Mouse (Mus musculus): Measurements from ENCODE around the gene Polr2j. TPM values are rescaled to one million over a fixed set of nuclear protein-coding genes. Genes with fewer than 3 reads are reported as not detected.
"Not testable (repeated sequence)": the region's sequence is repeated elsewhere in the genome, so short reads cannot be mapped to it uniquely, and the experiment has no call there.

Polr2j gene
- polyA plus RNA-seq, 1 experiment from 2014 or later = 236 TPM

- no peak overlapping the region for H3K4me2 ChIP-seq (ENCODE audit: low read depth)
- ATAC-seq (ENCODE audit: insufficient read depth, low FRiP score, low TSS enrichment) = no peak
- H3K27me3 ChIP-seq (ENCODE audit: control insufficient read depth, insufficient read depth, low read length) = peaks cover 2% of the 10 kb centered on the region; the same call in 1 of the 2 replicates
- H3K27ac ChIP-seq (ENCODE audit: low read depth, low read length) = no peak overlapping the region
- no peak for DNase-seq (ENCODE audit: low spot score)
- WGBS = 86% methylated on average over 10 of the region's 10 CpGs
- no peaks in the 10 kb centered on the region for H3K9me3 ChIP-seq (ENCODE audit: control insufficient read depth, low read length)
- H3K4me3 ChIP-seq (ENCODE audit: low read depth, low read length) = no peak overlapping the region
- no peaks in the 10 kb centered on the region for H3K36me3 ChIP-seq (ENCODE audit: control insufficient read depth, insufficient read depth, low read length)
- H3K4me1 ChIP-seq (ENCODE audit: control insufficient read depth, insufficient read depth, low read length) = peaks cover 3% of the 10 kb centered on the region; the same call in 1 of the 2 replicates
- no peak overlapping the region for H3K9ac ChIP-seq (ENCODE audit: low read length)
These were observed 17.9 kb upstream of the Polr2j start for GRCm38 (mm10) chr5:136098536-136098935.

- WGBS = 6% methylated on average over 41 of the region's 41 CpGs
- Histone ChIP-seq H3K36me3 (ENCODE audit: control insufficient read depth, insufficient read depth, low read length) (no peaks in the 10 kb centered on the region), H3K27ac (ENCODE audit: low read depth, low read length) (no peak overlapping the region), H3K4me2 (ENCODE audit: low read depth) (peak overlapping the region; percentile 56), H3K9me3 (ENCODE audit: control insufficient read depth, low read length) (no peaks in the 10 kb centered on the region), H3K4me3 (ENCODE audit: low read depth, low read length) (peak overlapping the region; percentile 21; the same call in 1 of the 2 replicates), H3K27me3 (ENCODE audit: control insufficient read depth, insufficient read depth, low read length) (peaks cover 2% of the 10 kb centered on the region; the same call in 1 of the 2 replicates), H3K4me1 (ENCODE audit: control insufficient read depth, insufficient read depth, low read length) (peaks cover 3% of the 10 kb centered on the region; the same call in 1 of the 2 replicates), H3K9ac (ENCODE audit: low read length) (peak overlapping the region; percentile 39; the same call in 1 of the 2 replicates)
- ATAC-seq (ENCODE audit: insufficient read depth, low FRiP score, low TSS enrichment) = peak; percentile 80
- peak; percentile 83 for DNase-seq (ENCODE audit: low spot score)
These were observed 14.2 kb upstream of the Polr2j start for GRCm38 (mm10) chr5:136102099-136102820.

GRCm38 (mm10) chr5:136104511-136104910 lies 11.9 kb upstream of the Polr2j start:
- H3K36me3 ChIP-seq (ENCODE audit: control insufficient read depth, insufficient read depth, low read length) = no peaks in the 10 kb centered on the region
- peaks cover 3% of the 10 kb centered on the region; the same call in 1 of the 2 replicates for H3K4me1 ChIP-seq (ENCODE audit: control insufficient read depth, insufficient read depth, low read length)
- no peak overlapping the region for H3K4me3 ChIP-seq (ENCODE audit: low read depth, low read length)
- ATAC-seq (ENCODE audit: insufficient read depth, low FRiP score, low TSS enrichment) = no peak
- peak; percentile 20 for DNase-seq (ENCODE audit: low spot score)
- no peak overlapping the region for H3K27ac ChIP-seq (ENCODE audit: low read depth, low read length)
- WGBS = 91% methylated on average over 5 of the region's 5 CpGs
- peaks cover 2% of the 10 kb centered on the region; the same call in 1 of the 2 replicates for H3K27me3 ChIP-seq (ENCODE audit: control insufficient read depth, insufficient read depth, low read length)
- no peak overlapping the region for H3K4me2 ChIP-seq (ENCODE audit: low read depth)
- H3K9ac ChIP-seq (ENCODE audit: low read length) = no peak overlapping the region
- H3K9me3 ChIP-seq (ENCODE audit: control insufficient read depth, low read length) = no peaks in the 10 kb centered on the region

GRCm38 (mm10) chr5:136108486-136108885 lies 7.9 kb upstream of the Polr2j start:
- no peak overlapping the region for H3K4me2 ChIP-seq (ENCODE audit: low read depth)
- DNase-seq (ENCODE audit: low spot score) = no peak
- no peaks in the 10 kb centered on the region for H3K27me3 ChIP-seq (ENCODE audit: control insufficient read depth, insufficient read depth, low read length)
- no peak overlapping the region for H3K4me3 ChIP-seq (ENCODE audit: low read depth, low read length)
- H3K27ac ChIP-seq (ENCODE audit: low read depth, low read length) = no peak overlapping the region
- no peaks in the 10 kb centered on the region for H3K4me1 ChIP-seq (ENCODE audit: control insufficient read depth, insufficient read depth, low read length)
- H3K9me3 ChIP-seq (ENCODE audit: control insufficient read depth, low read length) = no peaks in the 10 kb centered on the region
- ATAC-seq (ENCODE audit: insufficient read depth, low FRiP score, low TSS enrichment) = no peak
- no peaks in the 10 kb centered on the region for H3K36me3 ChIP-seq (ENCODE audit: control insufficient read depth, insufficient read depth, low read length)
- no peak overlapping the region for H3K9ac ChIP-seq (ENCODE audit: low read length)
- WGBS = 60% methylated on average over 2 of the region's 2 CpGs

GRCm38 (mm10) chr5:136109042-136109441 lies 7.4 kb upstream of the Polr2j start:
- WGBS = 93% methylated on average over 3 of the region's 3 CpGs
- no peak for DNase-seq (ENCODE audit: low spot score)
- Histone ChIP-seq H3K27me3 (ENCODE audit: control insufficient read depth, insufficient read depth, low read length) (no peaks in the 10 kb centered on the region), H3K4me1 (ENCODE audit: control insufficient read depth, insufficient read depth, low read length) (no peaks in the 10 kb centered on the region), H3K9me3 (ENCODE audit: control insufficient read depth, low read length) (no peaks in the 10 kb centered on the region), H3K27ac (ENCODE audit: low read depth, low read length) (no peak overlapping the region), H3K4me3 (ENCODE audit: low read depth, low read length) (no peak overlapping the region), H3K9ac (ENCODE audit: low read length) (no peak overlapping the region), H3K36me3 (ENCODE audit: control insufficient read depth, insufficient read depth, low read length) (no peaks in the 10 kb centered on the region), H3K4me2 (ENCODE audit: low read depth) (no peak overlapping the region)
- no peak for ATAC-seq (ENCODE audit: insufficient read depth, low FRiP score, low TSS enrichment)

- not testable (repeated sequence) for H3K9ac ChIP-seq (ENCODE audit: low read length); H3K4me3 ChIP-seq (ENCODE audit: low read depth, low read length); H3K27ac ChIP-seq (ENCODE audit: low read depth, low read length); ATAC-seq (ENCODE audit: insufficient read depth, low FRiP score, low TSS enrichment); H3K9me3 ChIP-seq (ENCODE audit: control insufficient read depth, low read length); H3K36me3 ChIP-seq (ENCODE audit: control insufficient read depth, insufficient read depth, low read length); DNase-seq (ENCODE audit: low spot score); H3K4me2 ChIP-seq (ENCODE audit: low read depth); H3K27me3 ChIP-seq (ENCODE audit: control insufficient read depth, insufficient read depth, low read length)
- H3K4me1 ChIP-seq (ENCODE audit: control insufficient read depth, insufficient read depth, low read length) = peaks cover 14% of the 10 kb centered on the region
- 45% methylated on average over 4 of the region's 4 CpGs for WGBS
These were observed 2.9 kb upstream of the Polr2j start for GRCm38 (mm10) chr5:136113546-136113945.

- H3K4me2 ChIP-seq (ENCODE audit: low read depth) = peak overlapping the region; percentile 71
- peaks cover 6% of the 10 kb centered on the region for H3K36me3 ChIP-seq (ENCODE audit: control insufficient read depth, insufficient read depth, low read length)
- DNase-seq (ENCODE audit: low spot score) (no peak), ATAC-seq (ENCODE audit: insufficient read depth, low FRiP score, low TSS enrichment) (peak; percentile 64)
- H3K9ac ChIP-seq (ENCODE audit: low read length) = peak overlapping the region; percentile 87
- H3K9me3 ChIP-seq (ENCODE audit: control insufficient read depth, low read length) = no peaks in the 10 kb centered on the region
- peaks cover 14% of the 10 kb centered on the region for H3K4me1 ChIP-seq (ENCODE audit: control insufficient read depth, insufficient read depth, low read length)
- WGBS = 0% methylated on average over 21 of the region's 22 CpGs
- no peaks in the 10 kb centered on the region for H3K27me3 ChIP-seq (ENCODE audit: control insufficient read depth, insufficient read depth, low read length)
- peak overlapping the region; percentile 90 for H3K4me3 ChIP-seq (ENCODE audit: low read depth, low read length)
- 0 out of 2 replicates have a peak overlapping the region, but pooled peaks have one; percentile 27 for H3K27ac ChIP-seq (ENCODE audit: low read depth, low read length)
These were observed 317 bp downstream of the Polr2j start for GRCm38 (mm10) chr5:136116784-136117112.

- H3K9ac ChIP-seq (ENCODE audit: low read length) = no peak overlapping the region
- WGBS = 93% methylated on average over 10 of the region's 10 CpGs
- no peak overlapping the region for H3K27ac ChIP-seq (ENCODE audit: low read depth, low read length)
- no peak for ATAC-seq (ENCODE audit: insufficient read depth, low FRiP score, low TSS enrichment)
- DNase-seq (ENCODE audit: low spot score) = no peak
- no peaks in the 10 kb centered on the region for H3K9me3 ChIP-seq (ENCODE audit: control insufficient read depth, low read length)
- H3K36me3 ChIP-seq (ENCODE audit: control insufficient read depth, insufficient read depth, low read length) = peaks cover 27% of the 10 kb centered on the region
- peaks cover 6% of the 10 kb centered on the region for H3K4me1 ChIP-seq (ENCODE audit: control insufficient read depth, insufficient read depth, low read length)
- no peak overlapping the region for H3K4me2 ChIP-seq (ENCODE audit: low read depth)
- H3K4me3 ChIP-seq (ENCODE audit: low read depth, low read length) = no peak overlapping the region
- no peaks in the 10 kb centered on the region for H3K27me3 ChIP-seq (ENCODE audit: control insufficient read depth, insufficient read depth, low read length)
These were observed 5.7 kb downstream of the Polr2j start for GRCm38 (mm10) chr5:136122165-136122564.

Data from neural tube, embryonic 11.5 days (tissue).